Mouse (Mus musculus) kidney, postnatal 0 days (tissue): ENCODE data around the gene Atp5f1. TPM values are rescaled to one million over a fixed set of nuclear protein-coding genes. Genes with fewer than 3 reads are reported as not detected.

Experiments used
- ATAC-seq: fragments of 200-750 bp; cut with Nextera tagmentation; replicated peaks from 2 replicates; pipeline ENCODE4 v1.8.0; 2017; ENCODE audit warnings: low read depth, moderate number of reproducible peaks, moderate TSS enrichment, moderate library complexity; ENCODE audit not compliant: low FRiP score
- DNase-seq: peaks from one replicate; pipeline ENCODE4 v3.0.0-alpha.2; 2016; ENCODE audit warnings: low spot score
- H3K27ac ChIP-seq: fragments of 300-500 bp; sonication (generic); 2 replicates; pipeline ENCODE4 v1.5.1; 2014; ENCODE audit warnings: mild to moderate bottlenecking
- H3K27me3 ChIP-seq: fragments of 300-500 bp; sonication (generic); 2 replicates; pipeline ENCODE4 v1.6.1; 2014; ENCODE audit warnings: low read length, mixed read lengths; ENCODE audit not compliant: insufficient read depth
- H3K36me3 ChIP-seq: fragments of 300-500 bp; sonication (generic); 2 replicates; pipeline ENCODE4 v1.6.1; 2014; ENCODE audit warnings: low read length, mixed read lengths; ENCODE audit not compliant: insufficient read depth
- H3K4me1 ChIP-seq: fragments of 300-500 bp; sonication (generic); replicated peaks from 2 replicates; pipeline ENCODE4 v1.6.1; 2014; ENCODE audit warnings: antibody characterized with exemption, low read length, mixed read lengths; ENCODE audit not compliant: insufficient read depth
- H3K4me2 ChIP-seq: fragments of 300-500 bp; sonication (generic); 2 replicates; pipeline ENCODE4 v1.6.1; 2014; ENCODE audit warnings: mild to moderate bottlenecking, low read length, moderate library complexity, mixed read lengths
- H3K4me3 ChIP-seq: fragments of 300-500 bp; sonication (generic); replicated peaks from 2 replicates; pipeline ENCODE4 v1.5.1; 2014; ENCODE audit warnings: low read depth, low read length
- H3K9ac ChIP-seq: fragments of 300-500 bp; sonication (generic); 2 replicates; pipeline ENCODE4 v1.6.1; 2014; ENCODE audit warnings: low read depth, low read length
- H3K9me3 ChIP-seq: fragments of 300-500 bp; sonication (generic); replicated peaks from 2 replicates; pipeline ENCODE4 v1.6.1; 2016; ENCODE audit warnings: low read length, inconsistent platforms, mixed read lengths
- CTCF ChIP-seq: IDR thresholded peaks from 2 replicates; pipeline ENCODE4 v1.5.1; 2016; ENCODE audit warnings: antibody characterized with exemption, low read depth, mild to moderate bottlenecking, moderate library complexity
- WGBS: fragments of 180-500 bp; shearing (Covaris S2); extraction: QIAGEN DNeasy Blood & Tissue Kit; methylation state at CpG from one replicate; pipeline ENCODE4 v1.1.7; 2014; 5-methylcytosine and 5-hydroxymethylcytosine counted together
- polyA plus RNA-seq: library from polyadenylated mRNA; unstranded; fragments of >200 nt; fragmentation: Nextera tagmentation; extraction: Ambion mirVana; gene quantifications from 2 replicates; pipeline ENCODE4 v1.2.1, GENCODE M21; 2015

Atp5f1 gene
- polyA plus RNA-seq, 1 experiment from 2014 or later: 779 TPM

- H3K9me3 ChIP-seq: no peaks in the 10 kb centered on the region
- no peaks in the 10 kb centered on the region for H3K27me3 ChIP-seq
- ATAC-seq (no peak), DNase-seq (peak; percentile 37)
- H3K4me2 ChIP-seq: no peak overlapping the region
- no peaks in the 10 kb centered on the region for H3K36me3 ChIP-seq
- TF ChIP-seq CTCF: no peak
- 40% methylated on average over 10 of the region's 10 CpGs for WGBS
- H3K27ac ChIP-seq: no peak overlapping the region
- H3K4me3 ChIP-seq: no peak overlapping the region
- H3K4me1 ChIP-seq: no peaks in the 10 kb centered on the region
- no peak overlapping the region for H3K9ac ChIP-seq
Measured at GRCm38 (mm10) chr3:105913839-105914681, 45.8 kb downstream of the Atp5f1 start.

- Histone ChIP-seq H3K9ac (no peak overlapping the region), H3K4me2 (no peak overlapping the region), H3K27me3 (no peaks in the 10 kb centered on the region), H3K36me3 (no peaks in the 10 kb centered on the region), H3K27ac (no peak overlapping the region), H3K9me3 (no peaks in the 10 kb centered on the region), H3K4me3 (no peak overlapping the region), H3K4me1 (no peaks in the 10 kb centered on the region)
- no peak for TF ChIP-seq CTCF
- ATAC-seq (no peak), DNase-seq (no peak)
- 54% methylated on average over 9 of the region's 9 CpGs for WGBS
Measured at GRCm38 (mm10) chr3:105912097-105912880, 47.6 kb downstream of the Atp5f1 start.

GRCm38 (mm10) chr3:105910519-105911190 lies 49.2 kb downstream of the Atp5f1 start:
- no peak for TF ChIP-seq CTCF
- H3K4me2 ChIP-seq: no peak overlapping the region
- ATAC-seq: no peak
- no peak overlapping the region for H3K9ac ChIP-seq
- no peaks in the 10 kb centered on the region for H3K9me3 ChIP-seq
- H3K27me3 ChIP-seq: no peaks in the 10 kb centered on the region
- no peak for DNase-seq
- no peaks in the 10 kb centered on the region for H3K4me1 ChIP-seq
- no peaks in the 10 kb centered on the region for H3K36me3 ChIP-seq
- H3K4me3 ChIP-seq: no peak overlapping the region
- H3K27ac ChIP-seq: no peak overlapping the region
- 85% methylated on average over 11 of the region's 11 CpGs for WGBS

DNA sequence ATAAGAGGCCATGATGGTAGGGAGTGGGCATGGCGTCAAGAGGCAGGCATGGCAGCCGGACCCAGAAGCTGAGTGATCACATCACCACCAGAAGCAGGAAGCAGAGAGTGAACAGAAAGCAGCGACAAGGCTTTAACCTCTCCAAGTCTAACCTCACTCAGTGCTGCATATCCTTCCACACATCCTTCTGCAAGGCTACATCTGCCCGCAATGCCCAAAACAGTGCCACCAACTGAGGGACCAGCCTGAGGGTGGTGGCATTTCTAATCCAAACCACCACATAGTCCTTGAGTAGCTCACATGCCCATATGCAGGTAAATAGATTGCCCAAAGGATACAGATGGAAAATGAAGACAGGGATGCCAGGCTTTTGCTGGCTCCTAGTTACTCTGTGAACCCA lies 50.9 kb downstream of the Atp5f1 start:
- DNase-seq (no peak), ATAC-seq (no peak)
- no peak overlapping the region for H3K4me2 ChIP-seq
- TF ChIP-seq CTCF: no peak
- no peaks in the 10 kb centered on the region for H3K27me3 ChIP-seq
- no peaks in the 10 kb centered on the region for H3K9me3 ChIP-seq
- no peak overlapping the region for H3K27ac ChIP-seq
- no peak overlapping the region for H3K4me3 ChIP-seq
- 96% methylated on average over 4 of the region's 4 CpGs for WGBS
- H3K9ac ChIP-seq: no peak overlapping the region
- H3K4me1 ChIP-seq: no peaks in the 10 kb centered on the region
- no peaks in the 10 kb centered on the region for H3K36me3 ChIP-seq

GRCm38 (mm10) chr3:105907956-105908655 lies 51.8 kb downstream of the Atp5f1 start:
- TF ChIP-seq CTCF: no peak
- Histone ChIP-seq H3K27me3 (no peaks in the 10 kb centered on the region), H3K4me3 (no peak overlapping the region), H3K27ac (no peak overlapping the region), H3K4me1 (no peaks in the 10 kb centered on the region), H3K9ac (no peak overlapping the region), H3K36me3 (no peaks in the 10 kb centered on the region), H3K9me3 (no peaks in the 10 kb centered on the region), H3K4me2 (no peak overlapping the region)
- ATAC-seq: no peak
- 45% methylated on average over 9 of the region's 9 CpGs for WGBS
- no peak for DNase-seq

DNA sequence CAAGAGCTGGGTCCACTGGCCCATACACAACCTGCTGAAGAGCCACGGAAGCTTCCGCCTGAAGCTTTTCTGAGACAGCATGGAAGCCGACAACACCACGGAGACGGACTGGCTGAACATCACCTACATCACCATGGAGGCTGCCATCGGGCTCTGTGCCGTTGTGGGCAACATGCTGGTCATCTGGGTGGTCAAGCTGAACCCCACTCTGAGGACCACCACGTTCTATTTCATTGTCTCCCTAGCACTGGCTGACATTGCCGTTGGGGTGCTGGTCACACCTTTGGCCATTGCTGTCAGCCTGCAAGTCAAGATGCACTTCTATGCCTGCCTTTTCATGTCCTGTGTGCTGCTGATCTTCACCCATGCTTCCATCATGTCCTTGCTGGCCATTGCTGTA lies 55.2 kb downstream of the Atp5f1 start:
- DNase-seq: no peak
- 95% methylated on average over 9 of the region's 9 CpGs for WGBS

More for the DNA sequence above, 55.2 kb downstream of the Atp5f1 start:
- no peak for TF ChIP-seq CTCF
- no peaks in the 10 kb centered on the region for H3K4me1 ChIP-seq
- H3K4me2 ChIP-seq: no peak overlapping the region
- H3K27ac ChIP-seq: no peak overlapping the region
- H3K36me3 ChIP-seq: no peaks in the 10 kb centered on the region
- no peak overlapping the region for H3K9ac ChIP-seq
- ATAC-seq: no peak
- H3K4me3 ChIP-seq: no peak overlapping the region
- H3K9me3 ChIP-seq: no peaks in the 10 kb centered on the region
- no peaks in the 10 kb centered on the region for H3K27me3 ChIP-seq
